Mouse (Mus musculus) MEL (cell line): ENCODE measurements around the gene Eif3b. TPM values are rescaled to one million over a fixed set of nuclear protein-coding genes. Genes with fewer than 3 reads are reported as not detected.

Source experiments
- DNase-seq: peaks from one replicate; pipeline ENCODE4 v3.0.0; 2011; ENCODE audit warnings: low read depth, low spot score
- H3K27ac ChIP-seq: 2 replicates; pipeline ENCODE4 v1.5.1; 2012; ENCODE audit warnings: low read depth, mild to moderate bottlenecking, control low read depth, low read length, moderate library complexity; ENCODE audit not compliant: control insufficient read depth
- H3K27me3 ChIP-seq, 2 experiments: fragments of 150-350 bp in 1 of 2; sonication (generic) in 1 of 2; 2 replicates each; pipeline ENCODE4 v1.6.1; 2012; ENCODE audit warnings: low read length in 2 of 2, mild to moderate bottlenecking in 2 of 2, improper control_type of control experiment in 1 of 2, moderate library complexity in 1 of 2; ENCODE audit not compliant: insufficient read depth in 2 of 2, control insufficient read depth in 1 of 2
- H3K36me3 ChIP-seq, 2 experiments: 2 replicates each; pipeline ENCODE4 v1.6.1; 2012 to 2014; ENCODE audit warnings: low read length in 2 of 2, improper control_type of control experiment in 1 of 2, inconsistent platforms in 1 of 2, mild to moderate bottlenecking in 1 of 2; ENCODE audit not compliant: insufficient read depth in 2 of 2, control insufficient read depth in 1 of 2
- H3K4me1 ChIP-seq, 2 experiments: fragments of 150-350 bp in 1 of 2; sonication (generic) in 1 of 2; 2 replicates each; pipeline ENCODE4 v1.6.1; 2012; ENCODE audit warnings: low read length in 2 of 2, improper control_type of control experiment in 1 of 2, mild to moderate bottlenecking in 1 of 2; ENCODE audit not compliant: insufficient read depth in 2 of 2, control insufficient read depth in 1 of 2
- H3K4me3 ChIP-seq, 2 experiments: fragments of 150-350 bp in 1 of 2; sonication (generic) in 1 of 2; 2 replicates each; pipeline ENCODE4 v1.5.1; 2012; ENCODE audit warnings: low read depth in 2 of 2, low read length in 2 of 2, mild to moderate bottlenecking in 2 of 2, moderate library complexity in 2 of 2, control low read depth in 1 of 2, improper control_type of control experiment in 1 of 2; ENCODE audit not compliant: control insufficient read depth in 1 of 2, insufficient read depth in 1 of 2
- H3K79me2 ChIP-seq: 2 replicates; pipeline ENCODE4 v1.6.1; 2012; ENCODE audit warnings: mild to moderate bottlenecking, low read length, moderate library complexity; ENCODE audit not compliant: control insufficient read depth, poor library complexity, insufficient read depth
- H3K9ac ChIP-seq: 2 replicates; pipeline ENCODE4 v1.6.1; 2012; ENCODE audit warnings: low read depth, mild to moderate bottlenecking, control low read depth, low read length, moderate library complexity; ENCODE audit not compliant: control insufficient read depth, poor library complexity, severe bottlenecking
- H3K9me3 ChIP-seq: fragments of 150-350 bp; sonication (generic); replicated peaks from 2 replicates; pipeline ENCODE4 v1.6.1; 2012; ENCODE audit warnings: mild to moderate bottlenecking, low read length, improper control_type of control experiment, moderate library complexity; ENCODE audit not compliant: insufficient read depth
- CHD2 ChIP-seq: IDR thresholded peaks from 2 replicates; pipeline ENCODE4 v1.6.1; 2011; ENCODE audit warnings: low read length, improper control_type of control experiment
- E2F4 ChIP-seq: IDR thresholded peaks from 2 replicates; pipeline ENCODE4 v1.6.1; 2011; ENCODE audit warnings: low read depth, low read length, improper control_type of control experiment, borderline replicate concordance
- ELF1 ChIP-seq: IDR thresholded peaks from 2 replicates; pipeline ENCODE4 v1.6.1; 2014; ENCODE audit warnings: low read depth, mild to moderate bottlenecking, inconsistent platforms, low read length, improper control_type of control experiment, moderate library complexity
- JUND ChIP-seq: IDR thresholded peaks from 2 replicates; pipeline ENCODE4 v1.6.1; 2011; ENCODE audit warnings: low read depth, mild to moderate bottlenecking, improper control_type of control experiment, low read length
- KAT2A ChIP-seq: conservative IDR thresholded peaks from 2 replicates; pipeline ENCODE4 v1.6.1; 2012; ENCODE audit warnings: low read depth, low read length, improper control_type of control experiment, inconsistent platforms
- MAFK ChIP-seq: IDR thresholded peaks from 2 replicates; pipeline ENCODE4 v1.6.1; 2011; ENCODE audit warnings: low read depth, mild to moderate bottlenecking, low read length, improper control_type of control experiment, borderline replicate concordance
- MAZ ChIP-seq: IDR thresholded peaks from 2 replicates; pipeline ENCODE4 v1.6.1; 2012; ENCODE audit warnings: low read depth, mild to moderate bottlenecking, inconsistent platforms, low read length, improper control_type of control experiment
- MYB ChIP-seq: IDR thresholded peaks from 2 replicates; pipeline ENCODE4 v1.6.1; 2011; ENCODE audit warnings: mild to moderate bottlenecking, low read depth, low read length, improper control_type of control experiment
- SIN3A ChIP-seq: IDR thresholded peaks from 2 replicates; pipeline ENCODE4 v1.6.1; 2012; ENCODE audit warnings: low read length, improper control_type of control experiment, inconsistent platforms
- TAL1 ChIP-seq: IDR thresholded peaks from 2 replicates; pipeline ENCODE4 v1.6.1; 2012; ENCODE audit warnings: mild to moderate bottlenecking, inconsistent platforms, low read length, moderate library complexity, mixed read lengths
- USF1 ChIP-seq: IDR thresholded peaks from 2 replicates; pipeline ENCODE4 v1.6.1; 2014; ENCODE audit warnings: low read depth, mild to moderate bottlenecking, inconsistent platforms, low read length, improper control_type of control experiment, moderate library complexity
- ZC3H11A ChIP-seq: IDR thresholded peaks from 2 replicates; pipeline ENCODE4 v1.6.1; 2012; ENCODE audit warnings: low read depth, mild to moderate bottlenecking, inconsistent platforms, low read length, improper control_type of control experiment
- ZKSCAN1 ChIP-seq: IDR thresholded peaks from 2 replicates; pipeline ENCODE4 v1.6.1; 2012; ENCODE audit warnings: low read depth, mild to moderate bottlenecking, inconsistent platforms, low read length, improper control_type of control experiment, moderate library complexity
- polyA plus RNA-seq, 2 experiments: library from polyadenylated mRNA; stranded (reverse) in 1 of 2; unstranded in 1 of 2; fragments of >175 nt in 1 of 2; fragments of >200 nt in 1 of 2; gene quantifications; 2 replicates each; pipeline versions ENCODE4 v1.2.1 to v1.2.4; 2012; ENCODE audit warnings: low replicate concordance in 2 of 2, low read depth in 1 of 2; ENCODE audit not compliant: insufficient read length in 2 of 2, insufficient read depth in 1 of 2, missing spikeins in 1 of 2
- total RNA-seq: library from RNA; depleted of rRNA; stranded (reverse); fragments of 300-350 nt; gene quantifications from 2 replicates; pipeline ENCODE4 v1.2.3, GENCODE M21; 2012

The Eif3b gene
- total and polyA plus RNA-seq, 3 experiments, result 303 to 580 (median 376) TPM

DNA sequence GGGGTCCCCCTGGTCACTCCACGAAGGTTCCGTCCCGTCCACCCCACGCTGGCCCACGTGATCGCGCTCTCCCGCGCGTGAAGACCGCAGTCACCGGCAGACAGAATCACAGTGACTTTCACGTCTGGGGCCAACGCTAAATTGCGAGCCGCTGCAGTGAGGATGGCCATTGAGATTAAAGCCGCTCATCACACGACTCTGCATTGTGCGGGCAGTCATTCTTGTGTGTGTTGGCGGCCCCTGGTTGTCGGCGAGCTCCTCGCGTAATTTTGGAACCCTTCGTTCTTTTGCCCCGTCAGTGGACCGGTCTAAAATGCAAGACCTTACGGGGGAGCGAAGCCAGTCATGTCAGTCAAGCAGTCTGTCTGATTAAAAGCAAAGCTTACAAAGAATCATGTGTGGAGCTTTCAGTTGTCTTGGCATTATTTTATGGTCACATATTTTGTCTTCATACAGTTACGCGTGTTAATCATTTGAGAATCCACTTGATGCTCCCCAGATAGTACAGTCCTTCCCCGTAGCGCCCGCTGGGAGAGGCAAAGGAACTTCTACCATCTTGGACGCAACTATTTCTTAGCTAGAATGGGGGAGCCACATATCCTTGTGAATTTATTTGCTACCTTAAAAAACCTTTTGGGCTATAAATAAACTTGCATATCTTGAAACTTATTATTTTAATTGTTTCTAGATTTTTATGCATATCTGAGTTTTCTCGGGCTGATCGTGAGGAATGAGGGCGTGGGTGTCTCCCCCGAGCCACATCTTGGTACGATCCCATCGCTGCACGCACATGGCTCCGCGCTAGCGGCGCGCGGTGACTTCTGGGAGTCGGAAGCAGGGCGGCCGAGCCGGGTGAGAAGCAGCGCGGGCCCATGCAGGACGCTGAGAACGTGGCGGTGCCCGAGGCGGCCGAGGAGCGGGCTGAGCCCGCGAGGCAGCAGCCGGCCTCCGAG is at the start of gene Eif3b (continued):
- no peak for TF ChIP-seq MAFK
- TF ChIP-seq CHD2, result peak; percentile 77
- no peak for TF ChIP-seq ZC3H11A
- peak; percentile 92 for TF ChIP-seq USF1
- TF ChIP-seq JUND, result no peak; the same call in 1 of the 2 replicates

DNA sequence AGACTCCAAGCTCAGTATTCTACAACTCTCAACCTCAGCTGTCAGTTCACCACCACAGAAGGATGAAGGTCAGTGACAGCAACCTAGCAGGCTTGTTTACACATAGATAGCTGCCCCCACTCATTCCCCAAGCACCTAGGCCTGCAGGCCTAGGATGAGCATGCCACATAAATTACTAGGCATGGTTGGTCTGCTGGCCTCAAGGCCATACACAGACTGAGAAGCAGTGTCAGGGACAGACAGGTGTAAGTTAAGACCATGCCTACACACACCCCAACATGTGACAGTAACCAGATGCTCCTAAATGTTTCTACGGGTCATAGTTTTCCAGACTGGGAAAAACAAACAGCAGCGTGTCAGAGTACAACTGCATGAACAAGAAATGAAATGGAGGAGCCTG is 49.7 kb upstream of the Eif3b start:
- Histone ChIP-seq H3K27ac (no peak overlapping the region), H3K4me1 (no peaks in the 10 kb centered on the region), H3K36me3 (0 out of 4 replicates have a peak, but pooled peaks cover 0 to 2% of the 10 kb centered on the region in 2 experiments), H3K9me3 (no peaks in the 10 kb centered on the region), H3K9ac (no peak overlapping the region), H3K79me2 (peaks cover 11% of the 10 kb centered on the region; the same call in 1 of the 2 replicates), H3K27me3 (no peaks in the 10 kb centered on the region), H3K4me3 (no peak overlapping the region)
- DNase-seq, result no peak
- no peak for TF ChIP-seq MAZ
- no peak for TF ChIP-seq ELF1
- no peak for TF ChIP-seq KAT2A
- TF ChIP-seq ZKSCAN1, result no peak
- no peak for TF ChIP-seq JUND
- no peak for TF ChIP-seq MYB
- TF ChIP-seq E2F4, result no peak

GRCm38 (mm10) chr5:140370446-140371254 is 48.5 kb upstream of the Eif3b start:
- H3K4me3 ChIP-seq, result no peak overlapping the region

More at GRCm38 (mm10) chr5:140370446-140371254, 48.5 kb upstream of the Eif3b start:
- no peak for DNase-seq
- H3K4me1 ChIP-seq, result no peaks in the 10 kb centered on the region
- no peak overlapping the region for H3K9ac ChIP-seq
- peaks cover 11% of the 10 kb centered on the region; the same call in 1 of the 2 replicates for H3K79me2 ChIP-seq
- no peaks in the 10 kb centered on the region for H3K27me3 ChIP-seq
- no peaks in the 10 kb centered on the region for H3K9me3 ChIP-seq
- peak; percentile 28; the same call in 1 of the 2 replicates for TF ChIP-seq TAL1
- TF ChIP-seq SIN3A, result no peak
- 0 out of 4 replicates have a peak, but pooled peaks cover 0 to 2% of the 10 kb centered on the region in 2 experiments for H3K36me3 ChIP-seq
- no peak overlapping the region for H3K27ac ChIP-seq
